Mouse (Mus musculus): ENCODE measurements around the gene Wdr24.
"Not testable (repeated sequence)": the region's sequence is repeated elsewhere in the genome, so short reads cannot be mapped to it uniquely, and the experiment has no call there.

Wdr24 gene

GRCm38 (mm10) chr17:25844396-25844901, 21.0 kb downstream of the Wdr24 start, which contains the start of gene Rhot2:
Gene Rhot2, minus strand, starts transcription at chr17:25844851.
- in situ Hi-C loops (cut with MboI, MseI), result no loop called here

GRCm38 (mm10) chr17:25860229-25860628, 36.8 kb downstream of the Wdr24 start:
- in situ Hi-C loops (cut with MboI, MseI), result no loop called here

GRCm38 (mm10) chr17:25860832-25861703, 37.6 kb downstream of the Wdr24 start, which contains the start of gene Wdr90:
Gene Wdr90, minus strand, starts transcription at chr17:25861501.
- in situ Hi-C loops (cut with MboI, MseI), result no loop called here

GRCm38 (mm10) chr17:25861704-25862612, 38.5 kb downstream of the Wdr24 start:
- in situ Hi-C loops (cut with MboI, MseI), result no loop called here

- in situ Hi-C loops (cut with MboI, MseI), result no loop called here
Observed at GRCm38 (mm10) chr17:25863681-25864080, 40.3 kb downstream of the Wdr24 start.

GRCm38 (mm10) chr17:25864311-25864710, 40.9 kb downstream of the Wdr24 start:
- in situ Hi-C loops (cut with MboI, MseI), result no loop called here

GRCm38 (mm10) chr17:25865288-25865687, 41.9 kb downstream of the Wdr24 start:
- in situ Hi-C loops (cut with MboI, MseI), result no loop called here

- in situ Hi-C loops (cut with MboI, MseI), result no loop called here
Observed at GRCm38 (mm10) chr17:25866172-25866571, 42.7 kb downstream of the Wdr24 start.

GRCm38 (mm10) chr17:25867509-25867835, 44.0 kb downstream of the Wdr24 start:
- in situ Hi-C loops (cut with MboI, MseI), result no loop called here

GRCm38 (mm10) chr17:25867836-25868600, 44.6 kb downstream of the Wdr24 start:
- in situ Hi-C loops (cut with MboI, MseI), result no loop called here

- in situ Hi-C loops (cut with MboI, MseI), result no loop called here
Observed at GRCm38 (mm10) chr17:25868601-25869191, 45.3 kb downstream of the Wdr24 start, which contains the start of gene Mcrip2. Gene Mcrip2, minus strand, starts transcription at chr17:25868764.

GRCm38 (mm10) chr17:25869498-25869897, 46.1 kb downstream of the Wdr24 start:
- in situ Hi-C loops (cut with MboI, MseI), result no loop called here

GRCm38 (mm10) chr17:25869954-25870353, 46.5 kb downstream of the Wdr24 start:
- in situ Hi-C loops (cut with MboI, MseI), result no loop called here

- in situ Hi-C loops (cut with MboI, MseI), result not testable (repeated sequence)
Observed at GRCm38 (mm10) chr17:25871566-25871965, 48.1 kb downstream of the Wdr24 start.

GRCm38 (mm10) chr17:25872676-25873075, 49.2 kb downstream of the Wdr24 start:
- in situ Hi-C loops (cut with MboI, MseI), result no loop called here

GRCm38 (mm10) chr17:25873405-25874147, 50.1 kb downstream of the Wdr24 start:
- in situ Hi-C loops (cut with MboI, MseI), result no loop called here

- in situ Hi-C loops (cut with MboI, MseI), result no loop called here
Observed at GRCm38 (mm10) chr17:25874148-25874720, 50.8 kb downstream of the Wdr24 start.

GRCm38 (mm10) chr17:25874721-25875170, 51.3 kb downstream of the Wdr24 start, which contains the start of gene Mettl26:
Gene Mettl26, plus strand, starts transcription at chr17:25875074.
- in situ Hi-C loops (cut with MboI, MseI), result no loop called here

Data from regulatory T cell (primary cell).